Mouse (Mus musculus) midbrain, embryonic 12.5 days (tissue): ENCODE results near the gene Wdr18. TPM values are rescaled to one million over a fixed set of nuclear protein-coding genes. Genes with fewer than 3 reads are reported as not detected.

Experiments
- ATAC-seq: fragments of 200-750 bp; cut with Nextera tagmentation; 2 replicates; pipeline ENCODE4 v1.8.0; 2017; ENCODE audit warnings: low read depth, moderate TSS enrichment, moderate library complexity; ENCODE audit not compliant: low FRiP score
- H3K27ac ChIP-seq: fragments of 300-500 bp; sonication (generic); replicated peaks from 2 replicates; pipeline ENCODE4 v1.5.1; 2016; ENCODE audit warnings: mild to moderate bottlenecking
- H3K27me3 ChIP-seq: fragments of 300-500 bp; sonication (generic); 2 replicates; pipeline ENCODE4 v1.6.1; 2016; ENCODE audit warnings: mild to moderate bottlenecking
- H3K36me3 ChIP-seq: fragments of 300-500 bp; sonication (generic); 2 replicates; pipeline ENCODE4 v1.6.1; 2016
- H3K4me1 ChIP-seq: fragments of 300-500 bp; sonication (generic); 2 replicates; pipeline ENCODE4 v1.6.1; 2016
- H3K4me2 ChIP-seq: fragments of 300-500 bp; sonication (generic); replicated peaks from 2 replicates; pipeline ENCODE4 v1.6.1; 2016; ENCODE audit warnings: mild to moderate bottlenecking, moderate library complexity
- H3K4me3 ChIP-seq: fragments of 300-500 bp; sonication (generic); 2 replicates; pipeline ENCODE4 v1.5.1; 2016; ENCODE audit warnings: mild to moderate bottlenecking
- H3K9ac ChIP-seq: fragments of 300-500 bp; sonication (generic); replicated peaks from 2 replicates; pipeline ENCODE4 v1.6.1; 2016; ENCODE audit warnings: mild to moderate bottlenecking, moderate library complexity
- H3K9me3 ChIP-seq: fragments of 300-500 bp; sonication (generic); 2 replicates; pipeline ENCODE4 v1.6.1; 2016; ENCODE audit warnings: mild to moderate bottlenecking
- WGBS: fragments of 180-500 bp; shearing (Covaris S2); methylation state at CpG from one replicate; pipeline ENCODE4 v1.1.7; 2016; 5-methylcytosine and 5-hydroxymethylcytosine counted together
- polyA plus RNA-seq: library from polyadenylated mRNA; unstranded; fragments of >200 nt; fragmentation: Nextera tagmentation; extraction: Ambion mirVana; gene quantifications from 2 replicates; pipeline ENCODE4 v1.2.1, GENCODE M21; 2016

Wdr18 gene
- polyA plus RNA-seq, 1 experiment from 2014 or later, result 97.0 TPM

DNA sequence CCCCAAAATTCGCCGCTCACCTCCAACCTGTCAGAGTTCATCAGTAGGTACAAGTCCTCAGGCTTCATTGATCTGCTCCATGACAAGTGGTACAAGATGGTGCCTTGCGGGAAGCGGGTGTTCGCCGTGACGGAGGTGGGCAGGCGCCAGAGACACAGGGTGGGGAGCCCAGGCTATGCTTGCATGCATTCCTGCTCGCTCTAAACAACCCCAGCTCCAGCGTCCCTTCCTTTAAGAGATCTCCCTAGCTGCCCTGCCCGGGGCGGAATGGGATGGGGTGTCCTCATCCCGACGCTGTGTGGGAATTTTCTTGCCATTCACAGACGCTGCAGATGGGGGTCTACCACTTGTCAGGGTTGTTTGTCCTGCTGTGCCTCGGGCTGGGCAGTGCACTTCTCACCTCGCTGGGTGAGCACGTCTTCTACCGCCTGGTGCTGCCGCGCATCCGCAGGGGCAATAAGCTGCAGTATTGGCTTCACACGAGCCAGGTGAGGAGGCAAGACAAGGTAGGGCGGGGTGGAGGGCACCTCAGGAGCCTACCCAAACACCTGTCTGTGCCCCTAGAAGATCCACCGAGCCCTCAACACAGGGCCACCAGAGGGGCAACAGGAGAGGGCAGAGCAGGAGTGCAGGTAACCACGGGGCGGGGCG lies 16.2 kb downstream of the Wdr18 start:
- 87% methylated on average over 28 of the region's 28 CpGs for WGBS

DNA sequence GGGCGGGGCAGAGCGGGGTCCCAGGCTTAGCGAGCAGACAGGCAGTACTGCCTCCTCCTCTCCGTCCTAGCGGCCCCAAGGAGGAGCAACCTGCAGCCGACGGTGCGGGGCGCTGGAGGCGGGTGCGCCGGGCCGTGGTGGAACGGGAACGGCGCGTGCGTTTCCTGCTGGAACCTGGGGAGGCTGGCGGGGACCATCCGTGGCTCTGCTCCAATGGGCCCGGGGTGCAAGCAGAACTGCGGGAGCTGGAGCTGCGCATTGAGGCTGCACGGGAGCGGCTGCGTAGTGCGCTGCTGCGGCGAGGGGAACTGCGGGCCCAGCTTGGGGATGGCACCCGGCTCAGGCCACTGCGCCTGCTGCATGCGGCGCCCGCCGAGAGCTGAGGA lies 16.8 kb downstream of the Wdr18 start:
- Histone ChIP-seq H3K4me2 (no peak overlapping the region), H3K9me3 (no peaks in the 10 kb centered on the region), H3K27ac (no peak overlapping the region), H3K9ac (no peak overlapping the region), H3K4me3 (no peak overlapping the region), H3K36me3 (peaks cover 70% of the 10 kb centered on the region), H3K27me3 (peaks cover 26% of the 10 kb centered on the region), H3K4me1 (peaks cover 7% of the 10 kb centered on the region; the same call in 1 of the 2 replicates)
- no peak for ATAC-seq
- 62% methylated on average over 25 of the region's 36 CpGs for WGBS

More for the DNA sequence above, 16.2 kb downstream of the Wdr18 start:
- peaks cover 4% of the 10 kb centered on the region for H3K4me1 ChIP-seq
- H3K36me3 ChIP-seq, result peaks cover 68% of the 10 kb centered on the region
- H3K4me3 ChIP-seq, result no peak overlapping the region
- H3K4me2 ChIP-seq, result no peak overlapping the region
- peaks cover 31% of the 10 kb centered on the region for H3K27me3 ChIP-seq
- H3K9me3 ChIP-seq, result no peaks in the 10 kb centered on the region
- H3K9ac ChIP-seq, result no peak overlapping the region
- ATAC-seq, result no peak
- no peak overlapping the region for H3K27ac ChIP-seq

GRCm38 (mm10) chr10:79977324-79977723 lies 17.4 kb downstream of the Wdr18 start:
- H3K9ac ChIP-seq, result no peak overlapping the region
- H3K27me3 ChIP-seq, result peaks cover 20% of the 10 kb centered on the region
- no peak for ATAC-seq
- H3K27ac ChIP-seq, result no peak overlapping the region
- 78% methylated on average over 27 of the region's 28 CpGs for WGBS
- peaks cover 9% of the 10 kb centered on the region for H3K4me1 ChIP-seq
- no peak overlapping the region for H3K4me3 ChIP-seq
- peaks cover 70% of the 10 kb centered on the region for H3K36me3 ChIP-seq
- no peak overlapping the region for H3K4me2 ChIP-seq
- no peaks in the 10 kb centered on the region for H3K9me3 ChIP-seq

DNA sequence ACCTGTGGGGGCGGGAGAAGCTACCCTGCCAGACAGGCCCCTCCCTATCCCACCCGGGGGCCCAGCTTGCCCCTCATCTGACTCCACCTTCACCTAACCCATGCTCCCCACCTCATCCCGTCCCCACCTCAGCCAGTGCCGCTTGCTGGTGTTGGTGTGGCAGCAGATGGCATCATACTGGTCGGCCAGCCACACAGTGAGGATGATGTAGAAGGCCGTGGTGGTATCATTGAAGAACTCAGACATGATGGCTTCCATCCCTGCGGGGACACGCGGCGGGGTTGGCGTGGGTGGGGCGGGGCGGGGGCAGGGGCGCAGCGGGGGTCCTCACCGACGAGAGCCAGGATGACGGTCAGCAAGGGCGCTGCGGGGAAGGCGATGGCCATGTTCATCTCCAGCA lies 18.1 kb downstream of the Wdr18 start:
- ATAC-seq, result no peak
- Histone ChIP-seq H3K27ac (no peak overlapping the region), H3K4me1 (peaks cover 16% of the 10 kb centered on the region), H3K36me3 (peaks cover 70% of the 10 kb centered on the region), H3K27me3 (peaks cover 12% of the 10 kb centered on the region; the same call in 1 of the 2 replicates), H3K4me3 (no peak overlapping the region), H3K9me3 (no peaks in the 10 kb centered on the region), H3K4me2 (no peak overlapping the region), H3K9ac (no peak overlapping the region)
- WGBS, result 96% methylated on average over 21 of the region's 21 CpGs

DNA sequence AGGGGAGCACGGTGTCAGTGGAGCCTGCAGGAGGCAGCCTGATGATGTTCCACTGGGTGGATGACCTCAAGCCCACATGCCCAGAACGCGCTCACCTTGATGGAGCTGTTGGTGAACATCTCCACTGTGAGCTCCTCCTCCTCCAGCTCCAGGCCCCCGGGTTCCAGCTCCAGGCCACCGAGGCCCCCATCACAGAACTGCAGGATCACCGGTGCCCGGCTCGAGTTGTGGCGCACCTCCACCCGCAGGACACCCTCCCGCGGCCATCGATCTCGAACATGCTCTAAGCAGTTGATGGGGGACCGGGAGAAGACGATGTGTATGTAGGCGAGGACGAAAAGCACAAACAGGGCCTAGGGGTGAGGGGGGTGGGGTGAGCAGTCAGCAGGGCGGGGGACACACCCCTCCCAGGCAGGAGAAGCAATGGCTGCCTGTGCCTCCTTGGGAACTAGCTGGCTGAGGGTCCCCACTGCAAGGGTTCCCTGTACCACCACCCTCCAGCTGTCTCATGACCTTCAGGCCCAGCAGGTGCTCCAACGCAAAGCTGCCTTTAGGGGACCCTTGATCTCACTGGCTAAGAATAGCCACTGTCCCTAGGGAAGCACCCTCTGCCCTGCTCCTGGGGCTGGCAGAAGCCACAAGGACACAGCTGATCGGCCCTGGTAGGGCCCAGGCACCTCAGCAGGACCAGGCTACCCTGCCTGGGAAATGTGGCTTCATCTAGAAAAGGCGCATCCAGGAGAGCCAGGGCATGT lies 19.6 kb downstream of the Wdr18 start:
- Histone ChIP-seq H3K4me3 (no peak overlapping the region), H3K27me3 (0 out of 2 replicates have a peak, but pooled peaks cover 4% of the 10 kb centered on the region), H3K9me3 (no peaks in the 10 kb centered on the region), H3K27ac (no peak overlapping the region), H3K4me2 (no peak overlapping the region), H3K4me1 (peaks cover 22% of the 10 kb centered on the region), H3K9ac (peak overlapping the region; percentile 15; the same call in 1 of the 2 replicates), H3K36me3 (peaks cover 60% of the 10 kb centered on the region)
- WGBS, result 96% methylated on average over 22 of the region's 22 CpGs
- no peak for ATAC-seq

DNA sequence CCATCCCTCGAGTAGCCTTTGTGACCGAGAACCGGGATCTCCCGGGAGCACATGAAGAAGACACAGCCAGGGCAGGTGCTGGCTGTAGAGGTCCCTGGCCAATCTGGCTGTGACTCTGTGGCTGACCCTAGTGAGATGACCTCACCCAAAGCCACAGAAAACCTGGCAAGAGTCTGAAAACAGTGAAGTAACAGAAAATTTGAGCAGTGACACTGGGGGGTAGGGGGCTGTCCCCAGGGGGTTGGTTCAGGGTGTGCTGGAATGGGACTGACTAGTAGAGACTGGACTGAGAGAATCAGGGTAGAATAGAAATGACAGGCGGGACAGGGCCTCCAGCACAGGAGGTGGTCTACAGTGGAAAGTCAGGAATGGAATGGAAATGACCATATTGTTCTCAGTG lies 23.3 kb downstream of the Wdr18 start:
- Histone ChIP-seq H3K27ac (0 out of 2 replicates have a peak overlapping the region, but pooled peaks have one; percentile 92), H3K4me1 (peaks cover 37% of the 10 kb centered on the region), H3K27me3 (peaks cover 19% of the 10 kb centered on the region), H3K4me2 (peak overlapping the region; percentile 89), H3K36me3 (peaks cover 29% of the 10 kb centered on the region), H3K9me3 (no peaks in the 10 kb centered on the region), H3K4me3 (peak overlapping the region; percentile 79), H3K9ac (peak overlapping the region; percentile 86)
- 72% methylated on average over 5 of the region's 5 CpGs for WGBS
- no peak for ATAC-seq

DNA sequence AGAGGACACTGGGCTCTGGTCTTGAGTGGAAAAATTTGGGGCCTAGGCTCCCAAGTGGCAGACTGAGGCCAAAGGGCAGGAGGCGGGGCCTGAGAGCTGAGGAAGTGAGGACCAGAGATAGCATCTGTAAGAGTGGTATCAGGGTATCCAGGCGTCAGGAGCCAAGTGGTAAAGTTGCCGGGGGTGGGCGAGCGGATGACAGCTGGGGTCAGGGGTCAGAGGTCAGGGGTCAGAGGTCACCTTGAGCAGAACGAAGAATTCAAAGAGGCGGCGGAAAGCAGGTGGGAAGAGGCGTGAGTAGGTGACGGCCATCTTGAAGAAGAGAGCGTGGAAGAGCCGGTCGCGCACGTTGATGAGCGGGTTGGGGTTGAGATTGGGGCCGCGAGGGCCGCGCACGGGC lies 23.7 kb downstream of the Wdr18 start:
- Histone ChIP-seq H3K27ac (peak overlapping the region; percentile 92), H3K9me3 (no peaks in the 10 kb centered on the region), H3K9ac (peak overlapping the region; percentile 86), H3K4me1 (peaks cover 41% of the 10 kb centered on the region), H3K4me2 (peak overlapping the region; percentile 89), H3K27me3 (peaks cover 23% of the 10 kb centered on the region), H3K4me3 (peak overlapping the region; percentile 79), H3K36me3 (peaks cover 24% of the 10 kb centered on the region)
- peak; percentile 4; the same call in 1 of the 2 replicates for ATAC-seq
- under 1% methylated on average over 21 of the region's 21 CpGs for WGBS

GRCm38 (mm10) chr10:79984195-79984816 lies 24.4 kb downstream of the Wdr18 start, which contains the start of gene Tmem259:
Tmem259 (minus strand) TSS chr10:79984330.
- H3K9ac ChIP-seq, result peak within 1 kb of the TSS; percentile 86
- under 1% methylated on average over 38 of the region's 49 CpGs for WGBS
- H3K4me1 ChIP-seq, result peaks cover 48% of the 10 kb centered on the region
- peak within 1 kb of the TSS; percentile 92 for H3K27ac ChIP-seq
- H3K9me3 ChIP-seq, result no peaks in the 10 kb centered on the region
- peak; percentile 82 for ATAC-seq
- H3K4me3 ChIP-seq, result peak within 1 kb of the TSS; percentile 79
- H3K36me3 ChIP-seq, result peaks cover 18% of the 10 kb centered on the region
- peak within 1 kb of the TSS; percentile 89 for H3K4me2 ChIP-seq
- H3K27me3 ChIP-seq, result peaks cover 30% of the 10 kb centered on the region

DNA sequence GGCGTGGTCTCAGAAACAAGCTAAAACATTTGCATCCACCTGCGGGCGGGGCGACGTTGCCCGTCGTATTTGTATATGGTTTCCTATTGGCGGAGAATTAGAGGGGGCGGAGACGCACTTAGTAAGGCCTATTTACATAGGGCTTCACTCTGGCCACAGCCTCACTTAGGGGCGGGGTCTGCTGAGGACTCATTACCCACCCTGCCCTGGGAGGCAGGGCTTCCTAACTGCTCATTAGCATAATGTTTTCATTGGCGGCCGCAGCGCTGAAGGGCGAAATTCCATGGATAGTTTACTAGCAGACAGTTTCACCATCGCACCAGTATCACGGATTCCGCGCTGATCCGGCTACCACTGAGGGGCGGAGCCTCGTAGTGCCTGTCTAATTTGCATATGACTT lies 24.9 kb downstream of the Wdr18 start:
- Histone ChIP-seq H3K4me2 (peak overlapping the region; percentile 89), H3K27me3 (peaks cover 35% of the 10 kb centered on the region), H3K9me3 (no peaks in the 10 kb centered on the region), H3K36me3 (peaks cover 12% of the 10 kb centered on the region), H3K4me3 (peak overlapping the region; percentile 79), H3K4me1 (peaks cover 48% of the 10 kb centered on the region), H3K9ac (peak overlapping the region; percentile 86), H3K27ac (peak overlapping the region; percentile 92)
- under 1% methylated on average over 22 of the region's 22 CpGs for WGBS
- ATAC-seq, result peak; percentile 93

GRCm38 (mm10) chr10:79985334-79986231 lies 25.6 kb downstream of the Wdr18 start:
- Histone ChIP-seq H3K4me1 (peaks cover 48% of the 10 kb centered on the region), H3K27ac (peak overlapping the region; percentile 92), H3K36me3 (0 out of 2 replicates have a peak, but pooled peaks cover 7% of the 10 kb centered on the region), H3K9ac (peak overlapping the region; percentile 68), H3K4me2 (peak overlapping the region; percentile 89), H3K4me3 (peak overlapping the region; percentile 79), H3K27me3 (peaks cover 41% of the 10 kb centered on the region), H3K9me3 (no peaks in the 10 kb centered on the region)
- no peak for ATAC-seq
- 3% methylated on average over 35 of the region's 35 CpGs for WGBS

GRCm38 (mm10) chr10:79986232-79986878 lies 26.4 kb downstream of the Wdr18 start:
- peaks cover 48% of the 10 kb centered on the region for H3K27me3 ChIP-seq
- no peaks in the 10 kb centered on the region for H3K9me3 ChIP-seq
- H3K4me2 ChIP-seq, result peak overlapping the region; percentile 89
- peak overlapping the region; percentile 68; the same call in 1 of the 2 replicates for H3K9ac ChIP-seq
- WGBS, result 48% methylated on average over 6 of the region's 6 CpGs
- H3K4me1 ChIP-seq, result peaks cover 44% of the 10 kb centered on the region
- H3K36me3 ChIP-seq, result 0 out of 2 replicates have a peak, but pooled peaks cover 1% of the 10 kb centered on the region
- peak overlapping the region; percentile 79 for H3K4me3 ChIP-seq
- peak overlapping the region; percentile 92 for H3K27ac ChIP-seq
- ATAC-seq, result no peak
